Mouse (Mus musculus): Measurements from ENCODE around the gene Myt1l.

DNA sequence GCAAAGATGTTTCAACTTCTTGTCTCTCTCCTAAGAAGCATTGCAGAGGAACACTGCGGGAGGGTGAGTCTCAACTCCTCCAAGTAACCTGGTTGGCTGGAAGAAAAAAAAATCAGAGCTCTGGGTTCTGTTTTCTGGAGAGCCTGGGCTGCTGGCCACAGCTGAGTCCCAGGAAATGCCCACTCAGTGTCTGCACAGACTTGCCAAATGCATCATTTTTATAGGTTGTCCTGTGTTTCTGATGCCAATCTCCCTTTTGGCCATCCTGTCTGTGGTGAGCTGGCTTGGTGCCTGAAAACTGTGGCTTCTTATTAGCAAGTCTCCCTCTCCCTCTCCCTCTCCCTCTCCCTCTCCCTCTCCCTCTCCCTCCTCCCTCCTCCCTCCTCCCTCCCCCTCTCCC lies 65.6 kb downstream of the Myt1l start:
- TF ChIP-seq CTCF (IDR thresholded peaks at IDR 0.05; ENCODE audit: low read depth, low read length) (no peak), POLR2A (IDR thresholded peaks at IDR 0.05; ENCODE audit: borderline replicate concordance, low read depth, low read length) (no peak)

Measured in bone marrow macrophage, adult 2 months (primary cell).